Mouse (Mus musculus) kidney, adult 2 months (tissue): Measurements from ENCODE around the gene Pi4kb.

Experiments used
- CTCF ChIP-seq: fragments of 200-500 bp; conservative IDR thresholded peaks from 2 replicates; pipeline ENCODE4 v1.5.1; 2011; ENCODE audit warnings: low read depth, mild to moderate bottlenecking, control low read depth, low read length, moderate library complexity, mixed read lengths; ENCODE audit not compliant: insufficient read depth, insufficient read length
- POLR2A ChIP-seq: fragments of 200-500 bp; IDR thresholded peaks from one replicate; pipeline ENCODE4 v1.6.1; 2011; ENCODE audit warnings: low read depth, low read length, control low read depth

- TF ChIP-seq CTCF (0 out of 2 replicates have a peak, but pooled peaks have one; percentile 26), POLR2A (no peak)
Observed at GRCm38 (mm10) chr3:95013699-95014427, 39.3 kb downstream of the Pi4kb start.
